Mouse (Mus musculus): ENCODE data around the gene Srgap1. TPM values are rescaled to one million over a fixed set of nuclear protein-coding genes. Genes with fewer than 3 reads are reported as not detected.

Srgap1 gene
- total RNA-seq (2014; rRNA removed) (18.8 and 27.9 TPM in 2 replicates), polyA plus RNA-seq (2015; fragmentation: Nextera tagmentation; extraction: Ambion mirVana) (24.4 TPM in 2 replicates)

DNA sequence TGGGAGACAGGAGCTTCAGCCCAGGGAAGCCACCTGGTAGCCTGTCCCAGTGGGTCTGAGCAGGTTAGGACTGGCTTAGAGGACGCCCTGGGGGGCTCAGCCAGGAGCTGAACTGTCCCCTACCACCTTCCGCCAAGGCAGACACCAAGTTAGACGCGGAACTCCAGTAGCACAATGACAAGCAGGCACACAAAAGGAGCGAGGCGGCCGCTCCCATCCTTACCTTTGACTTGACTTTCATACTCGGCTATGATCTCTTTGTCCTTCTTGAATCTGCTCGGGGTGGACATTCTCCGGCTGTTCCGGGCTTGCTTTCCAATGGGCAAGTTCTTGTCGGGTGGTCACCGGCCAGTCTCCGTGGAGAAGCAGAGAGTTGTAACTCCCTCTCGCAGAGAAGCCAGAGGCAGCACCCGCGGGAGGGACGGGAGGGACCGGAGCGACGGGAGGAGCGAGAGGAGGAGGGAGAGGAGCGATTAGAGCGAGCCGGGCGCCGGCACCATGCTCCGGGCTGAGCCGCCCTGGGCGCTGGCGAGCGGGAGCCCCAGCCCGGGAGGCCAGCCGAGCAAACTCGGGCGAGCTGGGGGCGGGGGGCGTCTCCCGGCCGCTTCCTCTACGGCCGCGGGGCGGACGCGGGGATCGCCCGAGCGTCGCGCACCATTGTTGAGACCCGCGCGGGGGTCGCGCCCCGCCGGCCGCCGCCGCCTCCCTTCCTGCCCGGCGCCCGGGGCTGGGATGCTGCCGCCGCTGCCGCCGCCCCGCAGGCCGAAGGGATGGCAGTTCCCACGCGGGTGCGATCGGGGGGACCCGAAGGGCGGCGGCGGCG, at the start of gene Srgap1:
Gene Srgap1 (minus strand): TSS at position 412 of the 823 bp plus-strand sequence.
- H3K27me3 ChIP-seq (ENCODE audit: insufficient read depth, low read length), result no peaks in the 10 kb centered on the region
- H3K9ac ChIP-seq (replicated peaks; ENCODE audit: low read length), result peak within 1 kb of the TSS; percentile 90
- peaks cover 5% of the 10 kb centered on the region for H3K4me1 ChIP-seq (ENCODE audit: insufficient read depth, low read length)
- H3K27ac ChIP-seq, result peak within 1 kb of the TSS; percentile 90
- H3K4me3 ChIP-seq (ENCODE audit: low read length), result peak within 1 kb of the TSS; percentile 85
- DNase-seq (ENCODE audit: low spot score) (peak; percentile 65), ATAC-seq (peak; percentile 79)
- 2% methylated on average over 56 of the region's 79 CpGs for WGBS
- no peaks in the 10 kb centered on the region for H3K9me3 ChIP-seq (ENCODE audit: low read length)
- no peaks in the 10 kb centered on the region for H3K36me3 ChIP-seq (ENCODE audit: insufficient read depth, low read length)
- H3K4me2 ChIP-seq (ENCODE audit: low read depth, low read length), result peak within 1 kb of the TSS; percentile 72
- TF ChIP-seq CTCF (IDR thresholded peaks at IDR 0.05; ENCODE audit: low read depth), result no peak

DNA sequence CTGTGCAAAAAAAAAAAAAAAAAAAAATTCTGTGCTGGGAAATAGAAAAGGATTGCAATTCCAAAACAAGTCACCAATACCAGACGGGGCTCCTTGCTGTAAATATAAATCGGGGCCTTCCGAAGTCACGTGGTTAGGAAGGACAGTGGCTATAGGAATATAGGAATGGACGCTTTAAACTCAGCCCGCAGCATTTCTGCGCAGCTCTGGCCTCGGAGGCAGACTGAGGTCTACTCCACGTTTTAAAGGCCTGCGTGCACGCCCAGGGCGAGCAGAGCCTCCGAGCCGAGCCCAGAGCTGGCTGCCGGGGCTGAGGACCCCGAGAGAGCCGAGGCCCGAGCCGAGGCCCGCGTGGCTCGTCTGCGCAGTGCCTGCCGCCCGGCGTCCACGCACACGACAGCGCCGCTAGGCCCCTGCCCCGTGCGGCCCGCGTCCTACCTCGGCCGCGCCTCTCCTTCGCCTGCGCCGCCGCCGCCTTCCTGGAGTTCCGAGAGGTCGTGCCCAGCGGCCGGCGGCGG, 49.4 kb upstream of the Srgap1 start:
- H3K9me3 ChIP-seq (ENCODE audit: low read length), result no peaks in the 10 kb centered on the region
- H3K4me2 ChIP-seq (ENCODE audit: low read depth, low read length), result peak overlapping the region; percentile 89
- H3K36me3 ChIP-seq (ENCODE audit: insufficient read depth, low read length), result no peaks in the 10 kb centered on the region
- under 1% methylated on average over 48 of the region's 48 CpGs for WGBS
- TF ChIP-seq CTCF (IDR thresholded peaks at IDR 0.05; ENCODE audit: low read depth), result no peak
- peak overlapping the region; percentile 82 for H3K9ac ChIP-seq (replicated peaks; ENCODE audit: low read length)
- no peaks in the 10 kb centered on the region for H3K4me1 ChIP-seq (ENCODE audit: insufficient read depth, low read length)
- ATAC-seq (peak; percentile 75), DNase-seq (ENCODE audit: low spot score) (peak; percentile 71)
- peak overlapping the region; percentile 93 for H3K27ac ChIP-seq
- H3K27me3 ChIP-seq (ENCODE audit: insufficient read depth, low read length), result no peaks in the 10 kb centered on the region
- peak overlapping the region; percentile 73 for H3K4me3 ChIP-seq (ENCODE audit: low read length)

DNA sequence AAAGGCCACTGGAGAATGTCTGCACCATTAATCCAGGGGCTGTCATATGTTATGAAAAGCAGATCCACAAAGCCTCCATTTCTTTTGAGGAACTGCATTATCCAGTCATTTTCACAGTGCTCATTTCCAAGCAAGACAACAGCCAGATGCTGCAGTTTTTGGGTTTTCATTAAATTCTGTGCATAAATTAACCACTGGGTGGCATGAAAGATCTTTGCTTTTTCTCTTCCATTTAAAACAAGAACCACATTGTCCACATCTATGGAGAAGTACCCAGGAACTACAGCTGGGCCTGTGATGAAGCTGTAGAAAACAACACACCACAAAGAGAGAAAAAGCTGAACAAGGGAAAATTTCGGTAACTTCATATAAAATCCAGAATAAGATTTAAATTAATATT, 43.4 kb upstream of the Srgap1 start:
- no peak overlapping the region for H3K9ac ChIP-seq (replicated peaks; ENCODE audit: low read length)
- no peaks in the 10 kb centered on the region for H3K27me3 ChIP-seq (ENCODE audit: insufficient read depth, low read length)
- H3K9me3 ChIP-seq (ENCODE audit: low read length), result peaks cover 7% of the 10 kb centered on the region; the same call in 1 of the 2 replicates
- no peak for TF ChIP-seq CTCF (IDR thresholded peaks at IDR 0.05; ENCODE audit: low read depth)
- H3K4me3 ChIP-seq (ENCODE audit: low read length), result no peak overlapping the region
- WGBS, result 98% methylated on average over 1 of the region's 1 CpGs
- no peak overlapping the region for H3K4me2 ChIP-seq (ENCODE audit: low read depth, low read length)
- H3K36me3 ChIP-seq (ENCODE audit: insufficient read depth, low read length), result peaks cover 11% of the 10 kb centered on the region; the same call in 1 of the 2 replicates
- DNase-seq (ENCODE audit: low spot score) (no peak), ATAC-seq (no peak)
- no peak overlapping the region for H3K27ac ChIP-seq
- H3K4me1 ChIP-seq (ENCODE audit: insufficient read depth, low read length), result no peaks in the 10 kb centered on the region

DNA sequence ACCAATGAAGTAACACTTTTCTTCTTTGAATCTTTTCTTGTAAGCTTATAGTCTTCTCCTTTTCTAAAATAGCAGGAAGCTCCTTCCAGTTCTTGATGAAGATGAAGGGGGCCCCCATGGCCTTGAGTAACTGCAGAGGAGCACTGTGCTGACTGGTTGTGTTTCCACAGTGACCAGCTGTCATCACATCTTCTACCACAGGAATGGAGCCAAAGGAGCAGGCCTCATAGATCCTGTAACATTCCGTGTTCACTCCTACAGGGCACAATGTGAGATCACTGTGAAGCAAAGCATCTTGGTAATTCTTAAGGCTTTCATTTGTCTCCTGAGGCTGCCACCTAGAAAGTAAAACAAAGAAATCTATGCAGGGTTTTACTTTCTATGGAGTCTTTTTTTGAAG, 34.2 kb upstream of the Srgap1 start:
- 89% methylated on average over 1 of the region's 1 CpGs for WGBS
- ATAC-seq (no peak), DNase-seq (ENCODE audit: low spot score) (no peak)
- Histone ChIP-seq H3K4me3 (ENCODE audit: low read length) (no peak overlapping the region), H3K4me2 (ENCODE audit: low read depth, low read length) (no peak overlapping the region), H3K27me3 (ENCODE audit: insufficient read depth, low read length) (no peaks in the 10 kb centered on the region), H3K36me3 (ENCODE audit: insufficient read depth, low read length) (no peaks in the 10 kb centered on the region), H3K4me1 (ENCODE audit: insufficient read depth, low read length) (no peaks in the 10 kb centered on the region), H3K27ac (no peak overlapping the region), H3K9ac (replicated peaks; ENCODE audit: low read length) (no peak overlapping the region), H3K9me3 (ENCODE audit: low read length) (no peaks in the 10 kb centered on the region)
- no peak for TF ChIP-seq CTCF (IDR thresholded peaks at IDR 0.05; ENCODE audit: low read depth)

- peak; percentile 22 for DNase-seq (ENCODE audit: low spot score)
- Histone ChIP-seq H3K36me3 (ENCODE audit: insufficient read depth, low read length) (no peaks in the 10 kb centered on the region), H3K4me1 (ENCODE audit: insufficient read depth, low read length) (no peaks in the 10 kb centered on the region), H3K27ac (no peak overlapping the region), H3K9me3 (ENCODE audit: low read length) (no peaks in the 10 kb centered on the region), H3K27me3 (ENCODE audit: insufficient read depth, low read length) (no peaks in the 10 kb centered on the region), H3K9ac (replicated peaks; ENCODE audit: low read length) (no peak overlapping the region), H3K4me3 (ENCODE audit: low read length) (no peak overlapping the region), H3K4me2 (ENCODE audit: low read depth, low read length) (no peak overlapping the region)
- ATAC-seq, result no peak
- peak; percentile 51 for TF ChIP-seq CTCF (IDR thresholded peaks at IDR 0.05; ENCODE audit: low read depth)
These were observed 22.0 kb upstream of the Srgap1 start for GRCm38 (mm10) chr10:122069153-122069552.

- Histone ChIP-seq H3K27me3 (ENCODE audit: insufficient read depth, low read length) (no peaks in the 10 kb centered on the region), H3K4me3 (ENCODE audit: low read length) (no peak overlapping the region), H3K4me1 (ENCODE audit: insufficient read depth, low read length) (no peaks in the 10 kb centered on the region), H3K9me3 (ENCODE audit: low read length) (no peaks in the 10 kb centered on the region), H3K27ac (no peak overlapping the region), H3K4me2 (ENCODE audit: low read depth, low read length) (no peak overlapping the region), H3K36me3 (ENCODE audit: insufficient read depth, low read length) (no peaks in the 10 kb centered on the region), H3K9ac (replicated peaks; ENCODE audit: low read length) (no peak overlapping the region)
- TF ChIP-seq CTCF (IDR thresholded peaks at IDR 0.05; ENCODE audit: low read depth), result no peak
- 90% methylated on average over 6 of the region's 6 CpGs for WGBS
- DNase-seq (ENCODE audit: low spot score), result no peak
- ATAC-seq, result no peak
These were observed 8.7 kb upstream of the Srgap1 start for GRCm38 (mm10) chr10:122055826-122056225.

- Histone ChIP-seq H3K4me2 (ENCODE audit: low read depth, low read length) (no peak overlapping the region), H3K27ac (no peak overlapping the region), H3K9ac (replicated peaks; ENCODE audit: low read length) (no peak overlapping the region), H3K4me1 (ENCODE audit: insufficient read depth, low read length) (no peaks in the 10 kb centered on the region), H3K36me3 (ENCODE audit: insufficient read depth, low read length) (no peaks in the 10 kb centered on the region), H3K4me3 (ENCODE audit: low read length) (no peak overlapping the region), H3K9me3 (ENCODE audit: low read length) (no peaks in the 10 kb centered on the region), H3K27me3 (ENCODE audit: insufficient read depth, low read length) (no peaks in the 10 kb centered on the region)
- peak; percentile 81 for TF ChIP-seq CTCF (IDR thresholded peaks at IDR 0.05; ENCODE audit: low read depth)
- DNase-seq (ENCODE audit: low spot score) (peak; percentile 75), ATAC-seq (peak; percentile 75)
- 19% methylated on average over 8 of the region's 8 CpGs for WGBS
These were observed 7.4 kb upstream of the Srgap1 start for GRCm38 (mm10) chr10:122054535-122054934.
